In genomic region chr11:73177509-73177875, GRCm38 (mm10) we compare ENCODE assay signal across 7 mouse cellular contexts. TPM values are rescaled to one million over a fixed set of nuclear protein-coding genes. Genes with fewer than 3 reads are reported as not detected.
DNase-seq lines count a peak whose midpoint lies in the region; ATAC-seq lines count a peak whose summit lies in the region.

No protein-coding gene starts in this region.

- H3K4me2 ChIP-seq in hindbrain, embryonic 12.5 days (replicated peaks): peak overlapping the region; percentile 68
- peak overlapping the region; percentile 68 for H3K4me2 ChIP-seq in limb, embryonic 12.5 days
- H3K4me2 ChIP-seq in midbrain, embryonic 11.5 days: peak overlapping the region; percentile 67

- H3K36me3 ChIP-seq in hindbrain, embryonic 12.5 days: peaks cover 22% of the 10 kb centered on the region
- H3K36me3 ChIP-seq in limb, embryonic 12.5 days: peaks cover 30% of the 10 kb centered on the region
- H3K36me3 ChIP-seq in midbrain, embryonic 11.5 days (ENCODE audit: control insufficient read depth, insufficient read depth, low read length): no peaks in the 10 kb centered on the region

- DNase-seq in MN1 (ENCODE audit: low spot score): peak; percentile 71
- peak; percentile 63 to 77 for DNase-seq in adrenal gland, postnatal 4 days (ENCODE audit: low spot score in 2 of 2)
- peak; percentile 73 for DNase-seq in forelimb bud, embryonic 11.5 days (ENCODE audit: low read depth, low spot score)
- DNase-seq in midbrain, embryonic 11.5 days (ENCODE audit: low spot score, missing footprints): peak; percentile 96
- peak; percentile 85 for DNase-seq in testis, postnatal 10 days (ENCODE audit: low spot score)

- peak; percentile 61 for ATAC-seq in hindbrain, embryonic 12.5 days (ENCODE audit: low FRiP score)
- peak; percentile 81 for ATAC-seq in limb, embryonic 12.5 days (ENCODE audit: insufficient number of reproducible peaks, insufficient read depth, low FRiP score, low TSS enrichment, low read depth)
- no peak; the same call in 1 of the 2 replicates for ATAC-seq in midbrain, embryonic 11.5 days (ENCODE audit: low FRiP score)

- H3K4me3 ChIP-seq in hindbrain, embryonic 12.5 days: peak overlapping the region; percentile 65
- H3K4me3 ChIP-seq in limb, embryonic 12.5 days (replicated peaks): peak overlapping the region; percentile 85
- H3K4me3 ChIP-seq in midbrain, embryonic 11.5 days (ENCODE audit: low read depth, low read length): peak overlapping the region; percentile 95

- 1% methylated on average over 28 of the region's 28 CpGs for WGBS in hindbrain, embryonic 12.5 days
- WGBS in limb, embryonic 12.5 days: 0% methylated on average over 28 of the region's 28 CpGs
- under 1% methylated on average over 12 of the region's 28 CpGs for WGBS in midbrain, embryonic 11.5 days

- no peaks in the 10 kb centered on the region for H3K9me3 ChIP-seq in hindbrain, embryonic 12.5 days (replicated peaks)
- H3K9me3 ChIP-seq in limb, embryonic 12.5 days: no peaks in the 10 kb centered on the region
- H3K9me3 ChIP-seq in midbrain, embryonic 11.5 days (ENCODE audit: control insufficient read depth, low read length): no peaks in the 10 kb centered on the region

- H3K27me3 ChIP-seq in hindbrain, embryonic 12.5 days: no peaks in the 10 kb centered on the region
- no peaks in the 10 kb centered on the region for H3K27me3 ChIP-seq in limb, embryonic 12.5 days
- no peaks in the 10 kb centered on the region for H3K27me3 ChIP-seq in midbrain, embryonic 11.5 days (ENCODE audit: control insufficient read depth, insufficient read depth, low read length)

- peak overlapping the region; percentile 84 for H3K9ac ChIP-seq in hindbrain, embryonic 12.5 days
- peak overlapping the region; percentile 69 for H3K9ac ChIP-seq in limb, embryonic 12.5 days (replicated peaks)
- peak overlapping the region; percentile 76 for H3K9ac ChIP-seq in midbrain, embryonic 11.5 days (ENCODE audit: low read length)

- peaks cover 32% of the 10 kb centered on the region for H3K4me1 ChIP-seq in hindbrain, embryonic 12.5 days
- peaks cover 25% of the 10 kb centered on the region for H3K4me1 ChIP-seq in limb, embryonic 12.5 days (replicated peaks)
- H3K4me1 ChIP-seq in midbrain, embryonic 11.5 days (ENCODE audit: control insufficient read depth, insufficient read depth, low read length): peaks cover 5% of the 10 kb centered on the region; the same call in 1 of the 2 replicates

- H3K27ac ChIP-seq in hindbrain, embryonic 12.5 days: peak overlapping the region; percentile 91
- peak overlapping the region; percentile 96 for H3K27ac ChIP-seq in limb, embryonic 12.5 days
- H3K27ac ChIP-seq in midbrain, embryonic 11.5 days (ENCODE audit: low read depth, low read length): peak overlapping the region; percentile 87

RNA-seq across cellular contexts. Expression of gene Tax1bp3, which starts 0.6 kb away (rescaled TPM):
- total RNA-seq in adrenal gland, postnatal 4 days (2021): 10 to 100 TPM; 74.0 to 82.4 TPM
- 204 and 205 TPM in 2 replicates for polyA plus RNA-seq in hindbrain, embryonic 12.5 days (2016; fragmentation: Nextera tagmentation; extraction: Ambion mirVana)
- polyA plus RNA-seq in limb, embryonic 12.5 days (2016; fragmentation: Nextera tagmentation; extraction: Ambion mirVana): 211 and 215 TPM in 2 replicates
- 183 and 189 TPM in 2 replicates for polyA plus RNA-seq in midbrain, embryonic 11.5 days (2014; fragmentation: Nextera tagmentation; extraction: Ambion mirVana)

RNA-seq across cellular contexts. Expression of gene Emc6, which starts 0.7 kb away (rescaled TPM):
- 10 to 100 TPM; 60.5 to 72.1 TPM for total RNA-seq in adrenal gland, postnatal 4 days (2021)
- 110 and 111 TPM in 2 replicates for polyA plus RNA-seq in hindbrain, embryonic 12.5 days (2016; fragmentation: Nextera tagmentation; extraction: Ambion mirVana)
- polyA plus RNA-seq in limb, embryonic 12.5 days (2016; fragmentation: Nextera tagmentation; extraction: Ambion mirVana): 99.3 and 101 TPM in 2 replicates
- 125 TPM in 2 replicates for polyA plus RNA-seq in midbrain, embryonic 11.5 days (2014; fragmentation: Nextera tagmentation; extraction: Ambion mirVana)

RNA-seq across cellular contexts. Expression of gene P2rx5, which starts 17.3 kb away (rescaled TPM):
- total RNA-seq in adrenal gland, postnatal 4 days (2021): 1 to 10 TPM; 1.8 to 2.7 TPM
- polyA plus RNA-seq in hindbrain, embryonic 12.5 days (2016; fragmentation: Nextera tagmentation; extraction: Ambion mirVana): 0.31 and 0.43 TPM in 2 replicates
- 0.21 and 0.26 TPM in 2 replicates for polyA plus RNA-seq in limb, embryonic 12.5 days (2016; fragmentation: Nextera tagmentation; extraction: Ambion mirVana)
- polyA plus RNA-seq in midbrain, embryonic 11.5 days (2014; fragmentation: Nextera tagmentation; extraction: Ambion mirVana): 0.08 and 0.23 TPM in 2 replicates

RNA-seq across cellular contexts. Expression of gene Ctns, which starts 21.4 kb away (rescaled TPM):
- total RNA-seq in adrenal gland, postnatal 4 days (2021): 10 to 100 TPM; 19.1 to 19.4 TPM
- polyA plus RNA-seq in hindbrain, embryonic 12.5 days (2016; fragmentation: Nextera tagmentation; extraction: Ambion mirVana): 25.5 and 25.6 TPM in 2 replicates
- polyA plus RNA-seq in limb, embryonic 12.5 days (2016; fragmentation: Nextera tagmentation; extraction: Ambion mirVana): 23.4 and 24.9 TPM in 2 replicates
- polyA plus RNA-seq in midbrain, embryonic 11.5 days (2014; fragmentation: Nextera tagmentation; extraction: Ambion mirVana): 19.1 and 21.1 TPM in 2 replicates

RNA-seq across cellular contexts. Expression of gene Shpk, which starts 21.8 kb away (rescaled TPM):
- 1 to 10 TPM; 6.8 to 9.0 TPM for total RNA-seq in adrenal gland, postnatal 4 days (2021)
- polyA plus RNA-seq in hindbrain, embryonic 12.5 days (2016; fragmentation: Nextera tagmentation; extraction: Ambion mirVana): 2.4 TPM in 2 replicates
- 1.6 and 2.3 TPM in 2 replicates for polyA plus RNA-seq in limb, embryonic 12.5 days (2016; fragmentation: Nextera tagmentation; extraction: Ambion mirVana)
- polyA plus RNA-seq in midbrain, embryonic 11.5 days (2014; fragmentation: Nextera tagmentation; extraction: Ambion mirVana): 1.1 TPM in 2 replicates
